Comparison of ENCODE assay signal across 11 mouse cellular contexts in the genomic region with DNA sequence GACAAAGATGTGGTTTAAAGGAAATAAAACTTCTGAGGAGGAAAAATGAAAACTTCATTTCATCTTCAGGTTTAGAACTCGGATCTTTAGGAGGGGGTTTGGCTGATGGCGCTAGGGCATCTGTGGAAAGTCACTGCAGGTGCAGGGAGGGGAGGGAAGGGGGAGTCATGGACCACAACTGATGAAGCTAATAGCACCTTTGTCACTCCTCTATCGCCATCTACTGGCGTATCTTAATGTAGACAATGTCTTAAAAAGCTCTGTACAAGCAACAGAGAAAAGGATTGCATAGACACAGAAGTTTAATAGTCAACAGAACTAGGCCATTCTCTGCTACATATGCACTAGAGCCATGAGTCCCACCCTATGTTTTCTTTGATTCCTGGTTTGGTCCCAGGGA. TPM values are rescaled to one million over a fixed set of nuclear protein-coding genes. Genes with fewer than 3 reads are reported as not detected.
DNase-seq lines count a peak whose midpoint lies in the region; ATAC-seq and TF ChIP-seq lines count a peak whose summit lies in the region.
"Had no signal": no experiment of that assay in that cellular context is flagged by ENCODE, and none has a peak within 500 bp of the region (broad histone marks: within the 10 kb centered on the region; RNA-seq: fewer than 3 reads in every experiment).

No protein-coding gene starts in this region.

- no peak overlapping the region for H3K27ac ChIP-seq in layer of hippocampus, adult 2 months
- H3K27ac ChIP-seq in midbrain, embryonic 15.5 days = no peak overlapping the region
- H3K27ac ChIP-seq: embryonic facial prominence, embryonic 12.5 days had no signal

- peak in 1 of 2 experiments; percentile 12 for DNase-seq in layer of hippocampus, adult 2 months (ENCODE audit: low spot score in 2 of 2)
- no peak for DNase-seq in layer of hippocampus, adult 9-10 months (ENCODE audit: low spot score)
- DNase-seq in Muller cell, postnatal 12 days (ENCODE audit: inconsistent ontology term) = peak; percentile 9
- peak; percentile 66 for DNase-seq in embryo, embryonic 10.5 days (ENCODE audit: low spot score)
- DNase-seq in heart, postnatal 25 days (ENCODE audit: low spot score) = no peak
- DNase-seq in heart, adult 11 months = no peak

- H3K9ac ChIP-seq in midbrain, embryonic 15.5 days = no peak overlapping the region
- H3K9ac ChIP-seq: embryonic facial prominence, embryonic 12.5 days had no signal

- H3K4me1 ChIP-seq in midbrain, embryonic 15.5 days = no peaks in the 10 kb centered on the region
- H3K4me1 ChIP-seq: embryonic facial prominence, embryonic 12.5 days had no signal

- H3K36me3 ChIP-seq in midbrain, embryonic 15.5 days (replicated peaks) = no peaks in the 10 kb centered on the region
- H3K36me3 ChIP-seq: embryonic facial prominence, embryonic 12.5 days had no signal

- H3K4me2 ChIP-seq in midbrain, embryonic 15.5 days = no peak overlapping the region
- H3K4me2 ChIP-seq: embryonic facial prominence, embryonic 12.5 days had no signal

- 37% methylated on average over 4 of the region's 4 CpGs for WGBS in midbrain, embryonic 15.5 days

- intact Hi-C loops in heart, postnatal 25 days (cut with DNase I) = loop anchor here (10.0 kb wide), 1 partner anchor 121 kb away; no protein-coding TSS in a partner anchor

- H3K9me3 ChIP-seq in midbrain, embryonic 15.5 days = no peaks in the 10 kb centered on the region
- H3K9me3 ChIP-seq: embryonic facial prominence, embryonic 12.5 days had no signal

- ATAC-seq in midbrain, embryonic 15.5 days (replicated peaks) = peak; percentile 50; the same call in 1 of the 2 replicates
- no peak for ATAC-seq in cerebellum, adult (ENCODE audit: insufficient number of reproducible peaks, low FRiP score, low TSS enrichment)

- H3K27me3 ChIP-seq in midbrain, embryonic 15.5 days (replicated peaks) = no peaks in the 10 kb centered on the region
- H3K27me3 ChIP-seq: embryonic facial prominence, embryonic 12.5 days had no signal

- TF ChIP-seq CTCF in layer of hippocampus, adult 2 months (conservative IDR thresholded peaks at IDR 0.05) = peak; percentile 65

- H3K4me3 ChIP-seq in layer of hippocampus, adult 2 months = no peak overlapping the region
- no peak overlapping the region for H3K4me3 ChIP-seq in midbrain, embryonic 15.5 days
- H3K4me3 ChIP-seq: embryonic facial prominence, embryonic 12.5 days had no signal

RNA-seq across cellular contexts. Expression of gene Lce3a, which starts 22.4 kb away (rescaled TPM):
- not detected for total RNA-seq in layer of hippocampus, adult 2 months (2021)
- not detected in 2 replicates for polyA plus RNA-seq in midbrain, embryonic 15.5 days (2015; fragmentation: Nextera tagmentation; extraction: Ambion mirVana)
- not detected for total RNA-seq in heart, postnatal 25 days (2021)
- total RNA-seq: granulocyte monocyte progenitor cell, adult 5-6 weeks had no signal
- polyA plus RNA-seq: embryonic facial prominence, embryonic 12.5 days; lung, embryonic 16.5 days had no signal

RNA-seq across cellular contexts. Expression of gene Lce3b, which starts 29.1 kb away (rescaled TPM):
- total RNA-seq in layer of hippocampus, adult 2 months (2021) = not detected
- not detected in 2 replicates for polyA plus RNA-seq in midbrain, embryonic 15.5 days (2015; fragmentation: Nextera tagmentation; extraction: Ambion mirVana)
- total RNA-seq in heart, postnatal 25 days (2021) = not detected
- total RNA-seq: granulocyte monocyte progenitor cell, adult 5-6 weeks had no signal
- polyA plus RNA-seq: embryonic facial prominence, embryonic 12.5 days; lung, embryonic 16.5 days had no signal

RNA-seq across cellular contexts. Expression of gene 2310050C09Rik, which starts 33.6 kb away (rescaled TPM):
- not detected for total RNA-seq in layer of hippocampus, adult 2 months (2021)
- not detected in 2 replicates for polyA plus RNA-seq in midbrain, embryonic 15.5 days (2015; fragmentation: Nextera tagmentation; extraction: Ambion mirVana)
- total RNA-seq in heart, postnatal 25 days (2021) = not detected
- total RNA-seq: granulocyte monocyte progenitor cell, adult 5-6 weeks had no signal
- polyA plus RNA-seq: embryonic facial prominence, embryonic 12.5 days; lung, embryonic 16.5 days had no signal

RNA-seq across cellular contexts. Expression of gene Lce3c, which starts 40.6 kb away (rescaled TPM):
- total RNA-seq in layer of hippocampus, adult 2 months (2021) = not detected
- polyA plus RNA-seq in midbrain, embryonic 15.5 days (2015; fragmentation: Nextera tagmentation; extraction: Ambion mirVana) = not detected in 2 replicates
- not detected for total RNA-seq in heart, postnatal 25 days (2021)
- total RNA-seq: granulocyte monocyte progenitor cell, adult 5-6 weeks had no signal
- polyA plus RNA-seq: embryonic facial prominence, embryonic 12.5 days; lung, embryonic 16.5 days had no signal

RNA-seq across cellular contexts. Expression of gene Lce1l, which starts 52.6 kb away (rescaled TPM):
- not detected for total RNA-seq in layer of hippocampus, adult 2 months (2021)
- not detected in 2 replicates for polyA plus RNA-seq in midbrain, embryonic 15.5 days (2015; fragmentation: Nextera tagmentation; extraction: Ambion mirVana)
- total RNA-seq in heart, postnatal 25 days (2021) = not detected
- total RNA-seq: granulocyte monocyte progenitor cell, adult 5-6 weeks had no signal
- polyA plus RNA-seq: embryonic facial prominence, embryonic 12.5 days; lung, embryonic 16.5 days had no signal

Comparison
In these comparisons a context has a peak if more than half of its experiments do, and no peak if none do; other contexts are left out.
1. DNase-seq: peak in Muller cell, postnatal 12 days (single experiment) and embryo, embryonic 10.5 days (single experiment); none in layer of hippocampus, adult 9-10 months (single experiment), heart, postnatal 25 days (single experiment) and heart, adult 11 months (single experiment).